In the genomic region with DNA sequence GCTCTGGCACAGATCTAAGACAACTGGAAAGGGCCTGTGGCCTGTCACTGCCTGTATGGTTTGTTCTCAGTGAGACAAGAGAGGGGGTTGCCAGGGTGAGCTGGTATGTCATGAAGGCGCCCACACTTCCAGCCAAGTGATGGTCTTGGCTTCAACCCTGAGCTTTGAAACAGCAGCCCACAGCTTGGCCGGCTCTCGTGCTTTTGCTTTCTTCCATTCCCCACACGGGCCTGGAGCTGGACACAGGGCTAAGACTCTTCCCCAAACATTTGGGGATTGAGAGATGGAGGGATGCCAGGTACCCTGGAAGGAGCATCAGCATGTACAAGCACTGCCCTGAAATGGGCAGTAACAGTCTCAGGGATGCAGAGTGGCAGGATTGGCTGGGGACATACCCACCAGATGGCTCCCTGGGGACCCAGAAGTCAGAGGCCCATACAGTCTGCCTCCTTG, we compare ENCODE assay signal across 9 mouse cellular contexts. TPM values are rescaled to one million over a fixed set of nuclear protein-coding genes. Genes with fewer than 3 reads are reported as not detected.
DNase-seq lines count a peak whose midpoint lies in the region; ATAC-seq lines count a peak whose summit lies in the region.
"Had no signal": no experiment of that assay in that cellular context is flagged by ENCODE, and none has a peak within 500 bp of the region (broad histone marks: within the 10 kb centered on the region; RNA-seq: fewer than 3 reads in every experiment).

No protein-coding gene starts in this region.

- DNase-seq in cerebellum, postnatal 36 days, result no peak
- DNase-seq in left cerebral cortex, postnatal 10 days (ENCODE audit: extremely low spot score in 1 of 2, low spot score in 2 of 2), result peak; percentile 16 to 26
- no peak for DNase-seq in left cerebral cortex, adult 11 months (ENCODE audit: low spot score)
- peak; percentile 7 for DNase-seq in urinary bladder, postnatal 14 days (ENCODE audit: low spot score)
- no peak for DNase-seq in urinary bladder, postnatal 10 days (ENCODE audit: low spot score)
- no peak for DNase-seq in embryo, embryonic 11 days
- DNase-seq in thymus, postnatal 36 days, result no peak
- DNase-seq: adrenal gland, adult 8-10 months had no signal

- intact Hi-C loops in left cerebral cortex, postnatal 10 days (cut with DNase I), result no loop called here

- ATAC-seq in cerebellum, adult (ENCODE audit: insufficient number of reproducible peaks, low FRiP score, low TSS enrichment), result 0 out of 2 replicates have a peak, but pooled peaks have one; percentile 33

RNA-seq across cellular contexts. Expression of gene Ltbp2, which starts 36.3 kb away (rescaled TPM):
- total RNA-seq in left cerebral cortex, postnatal 10 days (2021), result 1 to 10 TPM; 1.4 to 2.0 TPM

RNA-seq across cellular contexts. Expression of gene Fcf1, which starts 58.0 kb away (rescaled TPM):
- 10 to 100 TPM; 33.3 to 34.0 TPM for total RNA-seq in left cerebral cortex, postnatal 10 days (2021)

RNA-seq across cellular contexts. Expression of gene Arel1, which starts 58.0 kb away (rescaled TPM):
- 100 to 1,000 TPM; 104 to 112 TPM for total RNA-seq in left cerebral cortex, postnatal 10 days (2021)

Comparison
In these comparisons a context has a peak if more than half of its experiments do, and no peak if none do; other contexts are left out.
1. DNase-seq: peak in left cerebral cortex, postnatal 10 days (2 of 2) and urinary bladder, postnatal 14 days (single experiment); none in cerebellum, postnatal 36 days (0 of 2), left cerebral cortex, adult 11 months (single experiment), urinary bladder, postnatal 10 days (single experiment), embryo, embryonic 11 days (single experiment) and thymus, postnatal 36 days (0 of 2).